Mouse (Mus musculus): ENCODE results near the gene Dnajc4. TPM values are rescaled to one million over a fixed set of nuclear protein-coding genes. Genes with fewer than 3 reads are reported as not detected.

The Dnajc4 gene
- polyA plus RNA-seq, 1 experiment from 2014 or later = 24.0 TPM

Other genes starting within 250 kb of the Dnajc4 start
- gene Rps6ka4, start 151.9 kb downstream of the Dnajc4 start, polyA plus RNA-seq (2016; fragmentation: Nextera tagmentation; extraction: Ambion mirVana) = 13.2 and 14.4 TPM in 2 replicates
- gene Ccdc88b, start 134.4 kb downstream of the Dnajc4 start, polyA plus RNA-seq (2016; fragmentation: Nextera tagmentation; extraction: Ambion mirVana) = 0.50 and 0.85 TPM in 2 replicates
- 108 and 128 TPM in 2 replicates for gene Trmt112, start 82.9 kb downstream of the Dnajc4 start, polyA plus RNA-seq (2016; fragmentation: Nextera tagmentation; extraction: Ambion mirVana)
- 194 and 200 TPM in 2 replicates for gene Prdx5, start 82.5 kb downstream of the Dnajc4 start, polyA plus RNA-seq (2016; fragmentation: Nextera tagmentation; extraction: Ambion mirVana)
- 16.0 and 16.6 TPM in 2 replicates for gene Esrra, start 70.8 kb downstream of the Dnajc4 start, polyA plus RNA-seq (2016; fragmentation: Nextera tagmentation; extraction: Ambion mirVana)
- 0.98 TPM in 1 of 2 replicates, not detected in the other for gene Catsperz, start 67.2 kb downstream of the Dnajc4 start, polyA plus RNA-seq (2016; fragmentation: Nextera tagmentation; extraction: Ambion mirVana)
- 0.14 and 0.19 TPM in 2 replicates for gene Kcnk4, start 58.1 kb downstream of the Dnajc4 start, polyA plus RNA-seq (2016; fragmentation: Nextera tagmentation; extraction: Ambion mirVana)
- gene Bad, start 50.7 kb downstream of the Dnajc4 start, polyA plus RNA-seq (2016; fragmentation: Nextera tagmentation; extraction: Ambion mirVana) = 67.7 and 71.7 TPM in 2 replicates
- gene Gpr137, start 50.1 kb downstream of the Dnajc4 start, polyA plus RNA-seq (2016; fragmentation: Nextera tagmentation; extraction: Ambion mirVana) = 40.6 and 47.6 TPM in 2 replicates
- gene Ppp1r14b, start 17.6 kb downstream of the Dnajc4 start, polyA plus RNA-seq (2016; fragmentation: Nextera tagmentation; extraction: Ambion mirVana) = 259 and 281 TPM in 2 replicates
- 27.9 and 29.3 TPM in 2 replicates for gene Plcb3, start 16.1 kb downstream of the Dnajc4 start, polyA plus RNA-seq (2016; fragmentation: Nextera tagmentation; extraction: Ambion mirVana)
- 77.8 and 82.5 TPM in 2 replicates for gene Fkbp2, start 12.1 kb downstream of the Dnajc4 start, polyA plus RNA-seq (2016; fragmentation: Nextera tagmentation; extraction: Ambion mirVana)
- 32.2 and 37.0 TPM in 2 replicates for gene Vegfb, start 4.9 kb downstream of the Dnajc4 start, polyA plus RNA-seq (2016; fragmentation: Nextera tagmentation; extraction: Ambion mirVana)
- 20.1 and 20.2 TPM in 2 replicates for gene Nudt22, start 3.5 kb upstream of the Dnajc4 start, polyA plus RNA-seq (2016; fragmentation: Nextera tagmentation; extraction: Ambion mirVana)
- gene Trpt1, start 3.6 kb upstream of the Dnajc4 start, polyA plus RNA-seq (2016; fragmentation: Nextera tagmentation; extraction: Ambion mirVana) = 8.7 and 12.6 TPM in 2 replicates
- 6.3 and 6.5 TPM in 2 replicates for gene Fermt3, start 26.9 kb upstream of the Dnajc4 start, polyA plus RNA-seq (2016; fragmentation: Nextera tagmentation; extraction: Ambion mirVana)
- 267 and 269 TPM in 2 replicates for gene Stip1, start 47.4 kb upstream of the Dnajc4 start, polyA plus RNA-seq (2016; fragmentation: Nextera tagmentation; extraction: Ambion mirVana)
- 5.6 TPM in 2 replicates for gene Macrod1, start 64.2 kb upstream of the Dnajc4 start, polyA plus RNA-seq (2016; fragmentation: Nextera tagmentation; extraction: Ambion mirVana)
- 5.5 and 6.6 TPM in 2 replicates for gene Flrt1, start 113.2 kb upstream of the Dnajc4 start, polyA plus RNA-seq (2016; fragmentation: Nextera tagmentation; extraction: Ambion mirVana)
- gene Otub1, start 213.7 kb upstream of the Dnajc4 start, polyA plus RNA-seq (2016; fragmentation: Nextera tagmentation; extraction: Ambion mirVana) = 217 and 218 TPM in 2 replicates
- gene Cox8a, start 225.0 kb upstream of the Dnajc4 start, polyA plus RNA-seq (2016; fragmentation: Nextera tagmentation; extraction: Ambion mirVana) = 715 and 817 TPM in 2 replicates
- 75.9 and 77.6 TPM in 2 replicates for gene Naa40, start 248.6 kb upstream of the Dnajc4 start, polyA plus RNA-seq (2016; fragmentation: Nextera tagmentation; extraction: Ambion mirVana)